Mouse (Mus musculus): ENCODE results near the gene Ccdc107. TPM values are rescaled to one million over a fixed set of nuclear protein-coding genes. Genes with fewer than 3 reads are reported as not detected.
"Not testable (repeated sequence)": the region's sequence is repeated elsewhere in the genome, so short reads cannot be mapped to it uniquely, and the experiment has no call there.

The Ccdc107 gene
- total RNA-seq, 2 experiments from 2014 or later, result 44.3 TPM

GRCm38 (mm10) chr4:43483535-43484091, 9.1 kb upstream of the Ccdc107 start, which contains the start of gene Sit1:
Sit1 (minus strand) TSS chr4:43483734.
- DNase-seq (ENCODE audit: low spot score in 2 of 2), result no peak

DNA sequence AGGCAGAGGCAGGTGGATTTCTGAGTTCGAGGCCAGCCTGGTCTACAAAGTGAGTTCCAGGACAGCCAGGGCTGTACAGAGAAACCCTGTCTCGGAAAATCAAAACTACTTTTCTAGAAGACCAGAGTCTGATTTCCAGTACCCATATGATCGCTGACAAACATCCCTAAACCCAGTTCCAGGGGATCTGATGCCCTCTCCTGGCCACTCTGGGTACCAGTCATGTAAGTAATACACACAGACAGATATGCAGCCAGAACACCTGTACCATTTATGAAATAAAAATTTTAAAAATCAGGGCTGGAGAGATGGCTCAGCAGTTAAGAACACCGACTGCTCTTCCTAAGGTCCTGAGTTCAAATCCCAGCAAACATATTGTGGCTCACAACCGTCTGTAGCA, 7.0 kb upstream of the Ccdc107 start:
- DNase-seq (ENCODE audit: low spot score in 2 of 2), result not testable (repeated sequence)

GRCm38 (mm10) chr4:43489611-43490010, 3.1 kb upstream of the Ccdc107 start:
- no peak for DNase-seq (ENCODE audit: low spot score in 2 of 2)

DNA sequence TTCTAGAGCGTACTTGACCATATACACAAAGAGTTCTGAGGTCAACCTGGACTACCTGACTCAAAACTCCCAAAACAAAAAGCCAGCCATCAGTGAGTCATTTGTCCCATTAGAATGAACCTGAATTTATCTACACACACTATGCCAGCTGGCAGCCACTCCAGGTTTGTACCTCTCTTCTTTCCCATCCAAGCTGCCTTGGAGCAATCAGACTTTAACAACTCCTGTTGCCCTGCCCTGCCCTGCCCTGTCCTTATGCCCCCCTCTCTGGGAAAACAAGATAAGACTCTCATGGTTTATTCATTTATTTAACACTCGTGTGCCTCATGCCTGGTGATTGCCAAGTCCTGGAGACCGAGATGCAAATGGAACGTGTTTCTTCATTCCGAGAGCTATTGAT, 1.9 kb upstream of the Ccdc107 start:
- DNase-seq (ENCODE audit: low spot score in 2 of 2), result no peak

- DNase-seq (ENCODE audit: low spot score in 2 of 2), result no peak
Measured at GRCm38 (mm10) chr4:43492101-43492820, 439 bp upstream of the Ccdc107 start.

DNA sequence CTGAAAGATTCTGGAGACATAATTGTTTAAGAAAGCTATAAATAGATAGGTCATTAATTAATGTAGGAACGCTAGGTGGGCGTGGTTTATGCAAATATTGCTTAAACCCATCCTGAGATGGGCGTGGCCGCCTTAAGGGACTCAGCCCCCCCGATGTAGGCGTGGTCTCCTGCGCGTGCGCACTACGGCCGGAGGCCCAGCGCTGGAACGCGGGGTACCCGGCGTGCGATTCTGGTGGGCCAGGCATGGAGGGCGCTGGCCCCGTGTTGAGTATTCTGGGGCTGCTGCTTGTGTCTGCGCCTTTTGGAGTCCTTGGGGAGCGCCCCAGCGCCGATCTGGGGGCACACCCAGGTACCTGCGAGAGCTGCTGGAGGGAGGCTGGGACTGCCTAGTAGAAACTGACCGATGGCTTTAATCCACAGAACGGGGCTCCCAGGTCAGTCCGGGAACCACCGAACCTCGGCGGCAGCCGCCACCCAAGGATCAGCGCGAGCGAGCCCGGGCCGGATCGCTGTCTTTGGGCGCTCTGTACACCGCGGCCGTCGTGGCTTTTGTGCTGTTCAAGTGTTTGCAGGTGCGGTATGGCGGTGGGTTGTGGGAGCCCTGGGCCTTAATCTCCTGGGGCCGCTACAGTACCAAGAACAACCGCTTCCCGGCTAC, 616 bp downstream of the Ccdc107 start:
- peak; percentile 90 to 98 for DNase-seq (ENCODE audit: low spot score in 2 of 2)

- DNase-seq (ENCODE audit: low spot score in 2 of 2), result no peak
Measured at GRCm38 (mm10) chr4:43493846-43494240, 1.1 kb downstream of the Ccdc107 start.

- DNase-seq (ENCODE audit: low spot score in 2 of 2), result no peak
Measured at GRCm38 (mm10) chr4:43496587-43496986, 3.9 kb downstream of the Ccdc107 start.

- DNase-seq (ENCODE audit: low spot score in 2 of 2), result no peak
Measured at GRCm38 (mm10) chr4:43497405-43497804, 4.7 kb downstream of the Ccdc107 start.

GRCm38 (mm10) chr4:43497946-43498345, 5.2 kb downstream of the Ccdc107 start:
- no peak for DNase-seq (ENCODE audit: low spot score in 2 of 2)

DNA sequence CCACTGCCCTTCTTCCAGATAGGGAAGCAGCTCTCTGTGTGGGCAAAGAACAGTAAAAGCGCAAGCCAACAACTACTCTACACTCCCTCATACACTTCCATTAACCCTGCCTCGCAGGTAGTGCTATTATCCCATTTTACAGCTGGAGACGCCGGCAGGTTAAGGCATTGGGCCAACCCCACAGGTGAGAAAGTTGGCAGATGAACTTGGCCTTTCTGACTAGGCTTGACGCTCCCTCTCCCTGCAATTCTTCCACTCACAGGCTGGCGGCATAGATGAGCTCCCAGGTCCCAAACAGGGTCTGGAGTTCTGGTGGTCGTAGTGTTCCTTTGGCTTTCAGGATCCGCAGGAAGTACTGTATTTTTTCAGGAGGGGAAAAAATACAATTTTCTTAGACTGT, 6.3 kb downstream of the Ccdc107 start:
- DNase-seq (ENCODE audit: low spot score in 2 of 2), result no peak

GRCm38 (mm10) chr4:43499407-43500333, 7.0 kb downstream of the Ccdc107 start, which contains the start of gene Arhgef39:
Arhgef39 (minus strand) TSS chr4:43499695.
- DNase-seq (ENCODE audit: low spot score in 2 of 2), result peak; percentile 47 to 71

DNA sequence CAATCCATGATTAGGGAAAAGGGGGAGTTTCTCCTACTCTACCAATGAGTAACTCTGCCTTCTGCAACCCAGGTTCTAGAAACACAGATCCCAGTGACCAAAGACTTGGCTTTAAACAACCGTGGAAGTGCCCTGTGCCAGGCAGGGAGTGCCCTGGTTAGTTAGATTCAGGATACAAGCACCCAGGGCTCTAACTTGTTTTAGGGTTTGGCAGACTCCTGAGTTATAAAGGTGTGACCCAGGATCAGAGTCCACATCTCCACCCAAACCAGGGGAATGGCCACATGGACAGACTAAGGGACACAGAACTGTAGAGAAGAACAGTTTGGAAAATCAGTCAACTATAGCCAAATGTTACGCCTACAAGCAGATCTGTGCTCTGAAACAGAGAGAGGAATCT, 10.3 kb downstream of the Ccdc107 start:
- DNase-seq (ENCODE audit: low spot score in 2 of 2), result no peak

- no peak for DNase-seq (ENCODE audit: low spot score in 2 of 2)
Measured at GRCm38 (mm10) chr4:43503506-43503905, 10.8 kb downstream of the Ccdc107 start.

DNA sequence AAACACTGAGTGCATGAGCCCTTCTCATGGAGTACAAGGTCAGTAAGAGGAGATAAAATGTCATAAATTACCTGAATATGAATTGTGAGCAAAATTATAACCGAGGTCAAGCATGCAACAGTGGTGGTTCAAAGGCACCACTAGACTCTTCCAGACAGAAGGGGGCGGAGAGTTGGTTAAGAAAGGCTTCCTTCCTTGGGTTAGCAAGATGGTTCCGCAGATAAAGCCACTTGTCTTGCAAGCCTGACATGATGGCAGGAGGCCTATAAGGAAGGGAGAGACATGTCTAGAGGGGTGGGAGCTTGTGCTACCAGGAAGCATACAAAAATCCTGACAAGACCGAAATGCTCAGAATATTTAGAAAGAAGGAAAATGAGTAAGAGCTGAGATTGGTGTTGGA, 11.6 kb downstream of the Ccdc107 start:
- DNase-seq (ENCODE audit: low spot score in 2 of 2), result no peak

GRCm38 (mm10) chr4:43506074-43506473, 13.4 kb downstream of the Ccdc107 start:
- DNase-seq (ENCODE audit: low spot score in 2 of 2), result no peak

DNA sequence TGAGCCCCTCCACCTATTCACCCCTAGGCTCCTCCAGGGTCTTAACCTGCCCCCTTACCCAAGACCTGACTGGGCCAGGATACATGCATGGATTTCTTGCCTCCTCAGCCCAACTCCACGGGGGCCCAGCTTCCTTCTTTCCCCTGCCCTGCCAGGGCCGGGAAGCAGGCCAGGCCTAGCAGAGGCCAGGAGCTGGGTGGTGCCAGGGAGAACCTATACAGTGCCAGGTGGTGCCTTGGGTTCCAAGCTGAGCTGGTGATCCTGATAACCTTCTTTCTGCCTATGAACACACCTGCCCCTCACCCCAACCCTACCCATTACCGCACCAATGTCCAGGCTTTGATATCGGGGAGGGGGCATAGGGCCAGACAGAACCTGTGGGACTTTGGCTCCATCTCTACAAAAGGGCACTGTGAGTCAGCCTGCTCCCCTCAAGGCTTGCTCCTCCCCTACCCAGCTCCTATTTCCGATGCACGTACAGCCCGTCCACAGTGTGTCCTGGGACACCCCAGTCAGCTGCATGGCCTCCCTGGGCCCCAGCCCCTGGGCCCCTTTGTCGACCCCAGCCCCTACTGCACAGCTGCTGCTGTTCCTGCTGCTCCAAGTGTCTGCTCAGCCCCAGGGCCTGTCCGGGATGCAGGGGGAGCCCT, 14.0 kb downstream of the Ccdc107 start, which contains the start of gene Car9:
Gene Car9, plus strand, starts transcription at position 431 of the 650 bp plus-strand sequence.
- DNase-seq (ENCODE audit: low spot score in 2 of 2), result no peak

GRCm38 (mm10) chr4:43507938-43508665, 15.4 kb downstream of the Ccdc107 start:
- no peak for DNase-seq (ENCODE audit: low spot score in 2 of 2)

DNA sequence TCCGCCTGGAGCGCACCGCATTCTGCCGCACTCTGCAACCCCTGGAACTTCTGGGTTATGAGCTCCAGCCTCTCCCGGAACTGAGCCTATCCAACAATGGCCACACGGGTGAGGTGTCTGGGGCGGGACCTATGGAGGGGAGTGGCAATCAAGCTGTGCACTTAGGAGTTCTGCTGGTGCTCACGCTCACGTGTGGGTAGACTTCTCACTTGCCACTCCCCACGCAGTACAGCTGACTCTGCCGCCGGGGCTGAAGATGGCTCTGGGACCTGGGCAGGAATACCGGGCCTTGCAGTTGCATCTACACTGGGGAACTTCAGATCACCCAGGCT, 15.9 kb downstream of the Ccdc107 start:
- DNase-seq (ENCODE audit: low spot score in 2 of 2), result peak in 1 of 2 experiments; percentile 39

- DNase-seq (ENCODE audit: low spot score in 2 of 2), result no peak
Measured at GRCm38 (mm10) chr4:43509109-43509508, 16.4 kb downstream of the Ccdc107 start.

All from adrenal gland, postnatal 4 days (tissue).